Mouse (Mus musculus): Measurements from ENCODE around the gene Gucy2f. TPM values are rescaled to one million over a fixed set of nuclear protein-coding genes. Genes with fewer than 3 reads are reported as not detected.

The Gucy2f gene
- polyA plus RNA-seq, 1 experiment from 2014 or later: not detected

GRCm38 (mm10) chrX:142189023-142189703 lies 7.6 kb downstream of the Gucy2f start:
- 28% methylated on average over 22 of the region's 22 CpGs for WGBS
- Histone ChIP-seq H3K27me3 (ENCODE audit: low read depth, poor library complexity, severe bottlenecking) (peaks cover 90% of the 10 kb centered on the region), H3K4me1 (no peaks in the 10 kb centered on the region), H3K27ac (no peak overlapping the region), H3K36me3 (no peaks in the 10 kb centered on the region), H3K9me3 (replicated peaks) (no peaks in the 10 kb centered on the region), H3K4me3 (no peak overlapping the region)
- peak; percentile 37 for DNase-seq (ENCODE audit: low spot score)

GRCm38 (mm10) chrX:142182026-142182425 lies 14.7 kb downstream of the Gucy2f start:
- 85% methylated on average over 2 of the region's 2 CpGs for WGBS

GRCm38 (mm10) chrX:142176981-142177380 lies 19.8 kb downstream of the Gucy2f start:
- no peak overlapping the region for H3K27ac ChIP-seq
- no peaks in the 10 kb centered on the region for H3K36me3 ChIP-seq
- no peak overlapping the region for H3K4me3 ChIP-seq
- peaks cover 90% of the 10 kb centered on the region for H3K27me3 ChIP-seq (ENCODE audit: low read depth, poor library complexity, severe bottlenecking)
- H3K4me1 ChIP-seq: no peaks in the 10 kb centered on the region
- H3K9me3 ChIP-seq (replicated peaks): no peaks in the 10 kb centered on the region
- no peak for DNase-seq (ENCODE audit: low spot score)

More at GRCm38 (mm10) chrX:142182026-142182425, 14.7 kb downstream of the Gucy2f start:
- H3K4me3 ChIP-seq: no peak overlapping the region
- H3K27me3 ChIP-seq (ENCODE audit: low read depth, poor library complexity, severe bottlenecking): peaks cover 98% of the 10 kb centered on the region
- H3K36me3 ChIP-seq: no peaks in the 10 kb centered on the region
- no peak overlapping the region for H3K27ac ChIP-seq
- H3K4me1 ChIP-seq: no peaks in the 10 kb centered on the region
- no peak for DNase-seq (ENCODE audit: low spot score)
- H3K9me3 ChIP-seq (replicated peaks): no peaks in the 10 kb centered on the region

GRCm38 (mm10) chrX:142115779-142116178 lies 81.0 kb downstream of the Gucy2f start:
- H3K4me3 ChIP-seq: no peak overlapping the region
- H3K9me3 ChIP-seq (replicated peaks): no peaks in the 10 kb centered on the region
- DNase-seq (ENCODE audit: low spot score): no peak
- H3K27me3 ChIP-seq (ENCODE audit: low read depth, poor library complexity, severe bottlenecking): peaks cover 93% of the 10 kb centered on the region
- H3K4me1 ChIP-seq: no peaks in the 10 kb centered on the region
- no peaks in the 10 kb centered on the region for H3K36me3 ChIP-seq
- H3K27ac ChIP-seq: no peak overlapping the region

GRCm38 (mm10) chrX:142111236-142111635 lies 85.5 kb downstream of the Gucy2f start:
- Histone ChIP-seq H3K4me3 (no peak overlapping the region), H3K27ac (no peak overlapping the region), H3K27me3 (ENCODE audit: low read depth, poor library complexity, severe bottlenecking) (peaks cover 97% of the 10 kb centered on the region), H3K4me1 (no peaks in the 10 kb centered on the region), H3K36me3 (no peaks in the 10 kb centered on the region), H3K9me3 (replicated peaks) (no peaks in the 10 kb centered on the region)
- 85% methylated on average over 6 of the region's 6 CpGs for WGBS
- DNase-seq (ENCODE audit: low spot score): no peak

GRCm38 (mm10) chrX:142096904-142097303 lies 99.8 kb downstream of the Gucy2f start:
- no peak for DNase-seq (ENCODE audit: low spot score)
- H3K36me3 ChIP-seq: no peaks in the 10 kb centered on the region
- no peak overlapping the region for H3K4me3 ChIP-seq
- no peak overlapping the region for H3K27ac ChIP-seq
- H3K27me3 ChIP-seq (ENCODE audit: low read depth, poor library complexity, severe bottlenecking): peaks cover 93% of the 10 kb centered on the region
- 61% methylated on average over 3 of the region's 3 CpGs for WGBS
- H3K4me1 ChIP-seq: no peaks in the 10 kb centered on the region
- H3K9me3 ChIP-seq (replicated peaks): no peaks in the 10 kb centered on the region

GRCm38 (mm10) chrX:142095579-142095978 lies 101.2 kb downstream of the Gucy2f start:
- peaks cover 94% of the 10 kb centered on the region for H3K27me3 ChIP-seq (ENCODE audit: low read depth, poor library complexity, severe bottlenecking)

GRCm38 (mm10) chrX:142062585-142062984 lies 134.1 kb downstream of the Gucy2f start:
- no peaks in the 10 kb centered on the region for H3K4me1 ChIP-seq

More at GRCm38 (mm10) chrX:142095579-142095978, 101.2 kb downstream of the Gucy2f start:
- Histone ChIP-seq H3K27ac (no peak overlapping the region), H3K4me3 (no peak overlapping the region), H3K4me1 (no peaks in the 10 kb centered on the region), H3K36me3 (no peaks in the 10 kb centered on the region), H3K9me3 (replicated peaks) (no peaks in the 10 kb centered on the region)
- WGBS: 92% methylated on average over 5 of the region's 5 CpGs
- DNase-seq (ENCODE audit: low spot score): no peak

More at GRCm38 (mm10) chrX:142062585-142062984, 134.1 kb downstream of the Gucy2f start:
- DNase-seq (ENCODE audit: low spot score): no peak
- Histone ChIP-seq H3K9me3 (replicated peaks) (no peaks in the 10 kb centered on the region), H3K36me3 (no peaks in the 10 kb centered on the region), H3K27me3 (ENCODE audit: low read depth, poor library complexity, severe bottlenecking) (peaks cover 94% of the 10 kb centered on the region), H3K4me3 (no peak overlapping the region), H3K27ac (no peak overlapping the region)
- WGBS: 79% methylated on average over 3 of the region's 3 CpGs

Other genes starting within 250 kb of the Gucy2f start
- 8.9 and 9.0 TPM in 2 replicates for gene Nxt2, start 29.8 kb upstream of the Gucy2f start, polyA plus RNA-seq (2016; fragmentation: Nextera tagmentation; extraction: Ambion mirVana)
- 4.6 and 11.3 TPM in 2 replicates for gene Kcne1l, start 109.4 kb upstream of the Gucy2f start, polyA plus RNA-seq (2016; fragmentation: Nextera tagmentation; extraction: Ambion mirVana)
- gene Acsl4, start 193.6 kb upstream of the Gucy2f start, polyA plus RNA-seq (2016; fragmentation: Nextera tagmentation; extraction: Ambion mirVana): 12.5 and 14.5 TPM in 2 replicates

Measured in limb, embryonic 10.5 days (tissue).